Mouse (Mus musculus): ENCODE data around the gene Aspscr1. TPM values are rescaled to one million over a fixed set of nuclear protein-coding genes. Genes with fewer than 3 reads are reported as not detected.

Gene Aspscr1
- polyA plus RNA-seq, 1 experiment from 2014 or later: 123 TPM

Small RNA genes within 50 kb of the gene (microRNA-seq; reads per million reads assigned to microRNA genes)
- gene Mir6936: 0.92 reads per million

Other genes starting within 250 kb of the Aspscr1 start
- gene Nploc4, start 235.3 kb upstream of the Aspscr1 start, polyA plus RNA-seq (2015; fragmentation: Nextera tagmentation; extraction: Ambion mirVana): 34.7 and 37.4 TPM in 2 replicates
- gene Tspan10, start 230.3 kb upstream of the Aspscr1 start, polyA plus RNA-seq (2015; fragmentation: Nextera tagmentation; extraction: Ambion mirVana): 0.30 and 0.35 TPM in 2 replicates
- 0.29 TPM in 1 of 2 replicates, not detected in the other for gene Pde6g, start 219.5 kb upstream of the Aspscr1 start, polyA plus RNA-seq (2015; fragmentation: Nextera tagmentation; extraction: Ambion mirVana)
- 15.8 TPM in 2 replicates for gene Oxld1, start 214.9 kb upstream of the Aspscr1 start, polyA plus RNA-seq (2015; fragmentation: Nextera tagmentation; extraction: Ambion mirVana)
- 39.8 and 45.0 TPM in 2 replicates for gene Ccdc137, start 214.9 kb upstream of the Aspscr1 start, polyA plus RNA-seq (2015; fragmentation: Nextera tagmentation; extraction: Ambion mirVana)
- gene Arl16, start 205.4 kb upstream of the Aspscr1 start, polyA plus RNA-seq (2015; fragmentation: Nextera tagmentation; extraction: Ambion mirVana): 59.6 and 63.6 TPM in 2 replicates
- 134 and 138 TPM in 2 replicates for gene Mrpl12, start 188.4 kb upstream of the Aspscr1 start, polyA plus RNA-seq (2015; fragmentation: Nextera tagmentation; extraction: Ambion mirVana)
- gene Slc25a10, start 181.1 kb upstream of the Aspscr1 start, polyA plus RNA-seq (2015; fragmentation: Nextera tagmentation; extraction: Ambion mirVana): 50.1 and 54.3 TPM in 2 replicates
- 1.3 and 1.7 TPM in 2 replicates for gene Gcgr, start 142.3 kb upstream of the Aspscr1 start, polyA plus RNA-seq (2015; fragmentation: Nextera tagmentation; extraction: Ambion mirVana)
- gene Mcrip1, start 123.2 kb upstream of the Aspscr1 start, polyA plus RNA-seq (2015; fragmentation: Nextera tagmentation; extraction: Ambion mirVana): 219 and 247 TPM in 2 replicates
- gene Ppp1r27, start 121.8 kb upstream of the Aspscr1 start, polyA plus RNA-seq (2015; fragmentation: Nextera tagmentation; extraction: Ambion mirVana): not detected in 2 replicates
- gene P4hb, start 99.7 kb upstream of the Aspscr1 start, polyA plus RNA-seq (2015; fragmentation: Nextera tagmentation; extraction: Ambion mirVana): 684 and 710 TPM in 2 replicates
- gene Arhgdia, start 91.3 kb upstream of the Aspscr1 start, polyA plus RNA-seq (2015; fragmentation: Nextera tagmentation; extraction: Ambion mirVana): 535 and 580 TPM in 2 replicates
- 492 and 529 TPM in 2 replicates for gene Alyref, start 74.6 kb upstream of the Aspscr1 start, polyA plus RNA-seq (2015; fragmentation: Nextera tagmentation; extraction: Ambion mirVana)
- 219 and 222 TPM in 2 replicates for gene Anapc11, start 74.6 kb upstream of the Aspscr1 start, polyA plus RNA-seq (2015; fragmentation: Nextera tagmentation; extraction: Ambion mirVana)
- gene Npb, start 64.5 kb upstream of the Aspscr1 start, polyA plus RNA-seq (2015; fragmentation: Nextera tagmentation; extraction: Ambion mirVana): 0.98 and 1.7 TPM in 2 replicates
- gene Pcyt2, start 55.0 kb upstream of the Aspscr1 start, polyA plus RNA-seq (2015; fragmentation: Nextera tagmentation; extraction: Ambion mirVana): 150 and 152 TPM in 2 replicates
- 26.6 and 30.0 TPM in 2 replicates for gene Sirt7, start 47.7 kb upstream of the Aspscr1 start, polyA plus RNA-seq (2015; fragmentation: Nextera tagmentation; extraction: Ambion mirVana)
- 22.0 and 30.0 TPM in 2 replicates for gene Mafg, start 39.4 kb upstream of the Aspscr1 start, polyA plus RNA-seq (2015; fragmentation: Nextera tagmentation; extraction: Ambion mirVana)
- gene Pycr1, start 29.2 kb upstream of the Aspscr1 start, polyA plus RNA-seq (2015; fragmentation: Nextera tagmentation; extraction: Ambion mirVana): 27.7 and 34.9 TPM in 2 replicates
- not detected in 2 replicates for gene Myadml2, start 24.8 kb upstream of the Aspscr1 start, polyA plus RNA-seq (2015; fragmentation: Nextera tagmentation; extraction: Ambion mirVana)
- 4.3 and 7.2 TPM in 2 replicates for gene Notum, start 11.8 kb upstream of the Aspscr1 start, polyA plus RNA-seq (2015; fragmentation: Nextera tagmentation; extraction: Ambion mirVana)
- gene Cenpx, start 40.8 kb downstream of the Aspscr1 start, polyA plus RNA-seq (2015; fragmentation: Nextera tagmentation; extraction: Ambion mirVana): 132 and 154 TPM in 2 replicates
- 71.0 and 77.8 TPM in 2 replicates for gene Lrrc45, start 41.0 kb downstream of the Aspscr1 start, polyA plus RNA-seq (2015; fragmentation: Nextera tagmentation; extraction: Ambion mirVana)
- 66.0 and 72.6 TPM in 2 replicates for gene Rac3, start 48.5 kb downstream of the Aspscr1 start, polyA plus RNA-seq (2015; fragmentation: Nextera tagmentation; extraction: Ambion mirVana)
- 17.9 and 18.3 TPM in 2 replicates for gene Dcxr, start 54.3 kb downstream of the Aspscr1 start, polyA plus RNA-seq (2015; fragmentation: Nextera tagmentation; extraction: Ambion mirVana)
- gene Cbr2, start 59.1 kb downstream of the Aspscr1 start, polyA plus RNA-seq (2015; fragmentation: Nextera tagmentation; extraction: Ambion mirVana): 27.1 and 32.3 TPM in 2 replicates
- gene Hmga1b, start 89.8 kb downstream of the Aspscr1 start, polyA plus RNA-seq (2015; fragmentation: Nextera tagmentation; extraction: Ambion mirVana): 4.3 and 9.4 TPM in 2 replicates
- gene Rfng, start 111.2 kb downstream of the Aspscr1 start, polyA plus RNA-seq (2015; fragmentation: Nextera tagmentation; extraction: Ambion mirVana): 52.2 and 52.4 TPM in 2 replicates
- gene Gps1, start 111.3 kb downstream of the Aspscr1 start, polyA plus RNA-seq (2015; fragmentation: Nextera tagmentation; extraction: Ambion mirVana): 223 and 233 TPM in 2 replicates
- gene Dus1l, start 123.4 kb downstream of the Aspscr1 start, polyA plus RNA-seq (2015; fragmentation: Nextera tagmentation; extraction: Ambion mirVana): 53.7 and 61.0 TPM in 2 replicates
- gene Fasn, start 151.6 kb downstream of the Aspscr1 start, polyA plus RNA-seq (2015; fragmentation: Nextera tagmentation; extraction: Ambion mirVana): 49.3 and 52.2 TPM in 2 replicates

Data from embryonic facial prominence, embryonic 13.5 days (tissue).